Mouse (Mus musculus) MEL (cell line): ENCODE measurements at regions not wholly inside any gene's neighbourhood (a gene's known extent, or its start where the extent isn't known, plus 50 kb on each side); places are given as distances from the start of the nearest gene placed in this dataset.

ENCODE experiments used
- DNase-seq: peaks from one replicate; pipeline ENCODE4 v3.0.0; 2011; ENCODE audit warnings: low read depth, low spot score
- H3K27ac ChIP-seq: 2 replicates; pipeline ENCODE4 v1.5.1; 2012; ENCODE audit warnings: low read depth, mild to moderate bottlenecking, control low read depth, low read length, moderate library complexity; ENCODE audit not compliant: control insufficient read depth
- H3K27me3 ChIP-seq, 2 experiments: fragments of 150-350 bp in 1 of 2; sonication (generic) in 1 of 2; 2 replicates each; pipeline ENCODE4 v1.6.1; 2012; ENCODE audit warnings: low read length in 2 of 2, mild to moderate bottlenecking in 2 of 2, improper control_type of control experiment in 1 of 2, moderate library complexity in 1 of 2; ENCODE audit not compliant: insufficient read depth in 2 of 2, control insufficient read depth in 1 of 2
- H3K36me3 ChIP-seq, 2 experiments: 2 replicates each; pipeline ENCODE4 v1.6.1; 2012 to 2014; ENCODE audit warnings: low read length in 2 of 2, improper control_type of control experiment in 1 of 2, inconsistent platforms in 1 of 2, mild to moderate bottlenecking in 1 of 2; ENCODE audit not compliant: insufficient read depth in 2 of 2, control insufficient read depth in 1 of 2
- H3K4me1 ChIP-seq, 2 experiments: fragments of 150-350 bp in 1 of 2; sonication (generic) in 1 of 2; 2 replicates each; pipeline ENCODE4 v1.6.1; 2012; ENCODE audit warnings: low read length in 2 of 2, improper control_type of control experiment in 1 of 2, mild to moderate bottlenecking in 1 of 2; ENCODE audit not compliant: insufficient read depth in 2 of 2, control insufficient read depth in 1 of 2
- H3K4me3 ChIP-seq, 2 experiments: fragments of 150-350 bp in 1 of 2; sonication (generic) in 1 of 2; 2 replicates each; pipeline ENCODE4 v1.5.1; 2012; ENCODE audit warnings: low read depth in 2 of 2, low read length in 2 of 2, mild to moderate bottlenecking in 2 of 2, moderate library complexity in 2 of 2, control low read depth in 1 of 2, improper control_type of control experiment in 1 of 2; ENCODE audit not compliant: control insufficient read depth in 1 of 2, insufficient read depth in 1 of 2
- H3K79me2 ChIP-seq: 2 replicates; pipeline ENCODE4 v1.6.1; 2012; ENCODE audit warnings: mild to moderate bottlenecking, low read length, moderate library complexity; ENCODE audit not compliant: control insufficient read depth, poor library complexity, insufficient read depth
- H3K9ac ChIP-seq: 2 replicates; pipeline ENCODE4 v1.6.1; 2012; ENCODE audit warnings: low read depth, mild to moderate bottlenecking, control low read depth, low read length, moderate library complexity; ENCODE audit not compliant: control insufficient read depth, poor library complexity, severe bottlenecking
- H3K9me3 ChIP-seq: fragments of 150-350 bp; sonication (generic); replicated peaks from 2 replicates; pipeline ENCODE4 v1.6.1; 2012; ENCODE audit warnings: mild to moderate bottlenecking, low read length, improper control_type of control experiment, moderate library complexity; ENCODE audit not compliant: insufficient read depth
- BHLHE40 ChIP-seq: IDR thresholded peaks from 2 replicates; pipeline ENCODE4 v1.6.1; 2012; ENCODE audit warnings: low read depth, mild to moderate bottlenecking, inconsistent platforms, low read length, improper control_type of control experiment, borderline replicate concordance
- CHD2 ChIP-seq: IDR thresholded peaks from 2 replicates; pipeline ENCODE4 v1.6.1; 2011; ENCODE audit warnings: low read length, improper control_type of control experiment
- CTCF ChIP-seq, 3 experiments: IDR thresholded peaks in 2 of 3; conservative IDR thresholded peaks in 1 of 3; 2 replicates each; pipeline ENCODE4 v1.5.1; 2011 to 2012; ENCODE audit warnings: low read length in 3 of 3, low read depth in 2 of 3, mild to moderate bottlenecking in 2 of 3, improper control_type of control experiment in 1 of 3, inconsistent platforms in 1 of 3, mixed read lengths in 1 of 3, moderate library complexity in 1 of 3; ENCODE audit not compliant: control insufficient read depth in 1 of 3, insufficient read depth in 1 of 3, poor library complexity in 1 of 3, severe bottlenecking in 1 of 3
- E2F4 ChIP-seq: IDR thresholded peaks from 2 replicates; pipeline ENCODE4 v1.6.1; 2011; ENCODE audit warnings: low read depth, low read length, improper control_type of control experiment, borderline replicate concordance
- ELF1 ChIP-seq: IDR thresholded peaks from 2 replicates; pipeline ENCODE4 v1.6.1; 2014; ENCODE audit warnings: low read depth, mild to moderate bottlenecking, inconsistent platforms, low read length, improper control_type of control experiment, moderate library complexity
- EP300 ChIP-seq, 2 experiments: IDR thresholded peaks; 2 replicates each; pipeline ENCODE4 v1.6.1; 2011; ENCODE audit warnings: improper control_type of control experiment in 2 of 2, low read length in 2 of 2, low read depth in 1 of 2, mild to moderate bottlenecking in 1 of 2
- ETS1 ChIP-seq: IDR thresholded peaks from 2 replicates; pipeline ENCODE4 v1.6.1; 2012; ENCODE audit warnings: low read depth, mild to moderate bottlenecking, inconsistent platforms, low read length, improper control_type of control experiment, moderate library complexity
- GABPA ChIP-seq: IDR thresholded peaks from 2 replicates; pipeline ENCODE4 v1.6.1; 2012; ENCODE audit warnings: low read depth, mild to moderate bottlenecking, inconsistent platforms, low read length, improper control_type of control experiment, moderate library complexity
- GATA1 ChIP-seq: IDR thresholded peaks from 2 replicates; pipeline ENCODE4 v1.6.1; 2011; ENCODE audit warnings: low read depth, low read length, improper control_type of control experiment
- HCFC1 ChIP-seq: IDR thresholded peaks from 2 replicates; pipeline ENCODE4 v1.6.1; 2012; ENCODE audit warnings: low read depth, mild to moderate bottlenecking, inconsistent platforms, low read length, improper control_type of control experiment, moderate library complexity
- JUND ChIP-seq: IDR thresholded peaks from 2 replicates; pipeline ENCODE4 v1.6.1; 2011; ENCODE audit warnings: low read depth, mild to moderate bottlenecking, improper control_type of control experiment, low read length
- MAFK ChIP-seq: IDR thresholded peaks from 2 replicates; pipeline ENCODE4 v1.6.1; 2011; ENCODE audit warnings: low read depth, mild to moderate bottlenecking, low read length, improper control_type of control experiment, borderline replicate concordance
- MAX ChIP-seq: IDR thresholded peaks from 2 replicates; pipeline ENCODE4 v1.6.1; 2011; ENCODE audit warnings: low read length, improper control_type of control experiment
- MEF2A ChIP-seq: IDR thresholded peaks from 2 replicates; pipeline ENCODE4 v1.6.1; 2014; ENCODE audit warnings: low read depth, mild to moderate bottlenecking, inconsistent platforms, low read length, improper control_type of control experiment; ENCODE audit not compliant: poor library complexity, insufficient replicate concordance, severe bottlenecking; ENCODE audit errors: extremely low read depth
- MXI1 ChIP-seq: IDR thresholded peaks from 2 replicates; pipeline ENCODE4 v1.6.1; 2011; ENCODE audit warnings: mild to moderate bottlenecking, low read depth, low read length, improper control_type of control experiment
- MYB ChIP-seq: IDR thresholded peaks from 2 replicates; pipeline ENCODE4 v1.6.1; 2011; ENCODE audit warnings: mild to moderate bottlenecking, low read depth, low read length, improper control_type of control experiment
- MYC ChIP-seq: IDR thresholded peaks from 2 replicates; pipeline ENCODE4 v1.6.1; 2011; ENCODE audit warnings: low read depth, mild to moderate bottlenecking, low read length, improper control_type of control experiment, moderate library complexity
- NELFE ChIP-seq: IDR thresholded peaks from 2 replicates; pipeline ENCODE4 v1.6.1; 2011; ENCODE audit warnings: low read depth, low read length, improper control_type of control experiment
- NRF1 ChIP-seq: IDR thresholded peaks from 2 replicates; pipeline ENCODE4 v1.6.1; 2014; ENCODE audit warnings: low read depth, mild to moderate bottlenecking, inconsistent platforms, low read length, improper control_type of control experiment, moderate library complexity; ENCODE audit not compliant: poor library complexity, insufficient read depth, severe bottlenecking
- POLR2A ChIP-seq, 2 experiments: IDR thresholded peaks; 2 replicates each; pipeline ENCODE4 v1.6.1; 2011 to 2012; ENCODE audit warnings: low read length in 2 of 2, mild to moderate bottlenecking in 2 of 2, control low read depth in 1 of 2, improper control_type of control experiment in 1 of 2, low read depth in 1 of 2, moderate library complexity in 1 of 2; ENCODE audit not compliant: control insufficient read depth in 1 of 2, insufficient read depth in 1 of 2, poor library complexity in 1 of 2
- POLR2AphosphoS2 ChIP-seq: IDR thresholded peaks from 2 replicates; pipeline ENCODE4 v1.6.1; 2011; ENCODE audit warnings: low read length, improper control_type of control experiment
- RAD21 ChIP-seq: IDR thresholded peaks from 2 replicates; pipeline ENCODE4 v1.6.1; 2011; ENCODE audit warnings: mild to moderate bottlenecking, low read depth, low read length, improper control_type of control experiment
- RCOR1 ChIP-seq: IDR thresholded peaks from 2 replicates; pipeline ENCODE4 v1.6.1; 2012; ENCODE audit warnings: low read depth, mild to moderate bottlenecking, inconsistent platforms, low read length, improper control_type of control experiment
- SIN3A ChIP-seq: IDR thresholded peaks from 2 replicates; pipeline ENCODE4 v1.6.1; 2012; ENCODE audit warnings: low read length, improper control_type of control experiment, inconsistent platforms
- SMC3 ChIP-seq: IDR thresholded peaks from 2 replicates; pipeline ENCODE4 v1.6.1; 2011; ENCODE audit warnings: low read depth, low read length, improper control_type of control experiment
- TAL1 ChIP-seq: IDR thresholded peaks from 2 replicates; pipeline ENCODE4 v1.6.1; 2012; ENCODE audit warnings: mild to moderate bottlenecking, inconsistent platforms, low read length, moderate library complexity, mixed read lengths
- TBP ChIP-seq: IDR thresholded peaks from 2 replicates; pipeline ENCODE4 v1.8.0; 2011; ENCODE audit warnings: low read depth, low read length, improper control_type of control experiment
- TCF12 ChIP-seq: IDR thresholded peaks from 2 replicates; pipeline ENCODE4 v1.6.1; 2014; ENCODE audit warnings: low read depth, mild to moderate bottlenecking, inconsistent platforms, low read length, improper control_type of control experiment, moderate library complexity
- USF1 ChIP-seq: IDR thresholded peaks from 2 replicates; pipeline ENCODE4 v1.6.1; 2014; ENCODE audit warnings: low read depth, mild to moderate bottlenecking, inconsistent platforms, low read length, improper control_type of control experiment, moderate library complexity
- ZKSCAN1 ChIP-seq: IDR thresholded peaks from 2 replicates; pipeline ENCODE4 v1.6.1; 2012; ENCODE audit warnings: low read depth, mild to moderate bottlenecking, inconsistent platforms, low read length, improper control_type of control experiment, moderate library complexity
- ZMIZ1 ChIP-seq: IDR thresholded peaks from 2 replicates; pipeline ENCODE4 v1.6.1; 2012; ENCODE audit warnings: low read depth, mild to moderate bottlenecking, inconsistent platforms, low read length, improper control_type of control experiment, moderate library complexity
- ZNF384 ChIP-seq: IDR thresholded peaks from 2 replicates; pipeline ENCODE4 v1.6.1; 2012; ENCODE audit warnings: low read depth, mild to moderate bottlenecking, inconsistent platforms, low read length, improper control_type of control experiment

DNA sequence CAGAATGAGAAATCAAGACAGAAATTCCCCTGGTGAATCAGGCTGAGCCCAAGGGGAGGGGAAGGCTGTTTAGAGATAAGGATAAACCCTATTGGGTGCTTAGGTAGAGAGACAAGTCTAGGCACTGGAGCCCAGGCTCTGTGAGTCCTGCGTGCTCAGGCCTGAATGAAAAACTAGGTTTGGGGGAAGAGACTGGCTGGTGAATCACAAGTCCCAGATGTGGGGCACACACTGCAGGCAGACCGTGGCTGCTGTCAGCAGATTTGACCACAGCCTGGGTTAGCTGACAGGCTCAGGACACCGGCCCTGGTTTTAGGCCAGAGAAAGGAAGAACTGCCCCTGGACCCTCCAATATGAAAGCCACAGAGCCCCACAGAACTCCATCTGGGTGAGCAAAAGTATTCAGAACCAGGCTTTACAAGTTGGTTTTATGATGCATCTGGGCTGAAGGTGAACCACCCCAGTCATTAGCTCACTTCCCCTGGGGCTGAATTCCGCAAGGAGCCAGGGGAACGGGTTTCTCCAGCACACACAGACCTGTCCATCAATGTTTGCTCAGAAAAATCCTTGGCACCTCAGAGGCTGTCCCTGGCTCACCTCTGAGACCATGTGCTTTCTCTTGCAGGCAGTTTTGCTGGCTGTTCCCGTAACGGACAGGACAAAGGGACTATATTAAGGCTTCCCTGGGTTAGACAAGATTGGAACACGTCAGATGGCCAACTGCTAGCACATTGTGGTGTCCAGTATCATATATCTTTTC, 73.8 kb upstream of the Eif4g2 start:
- peak overlapping the region; percentile 73 for H3K9ac ChIP-seq
- H3K4me1 ChIP-seq, result peaks cover 5 to 15% of the 10 kb centered on the region in 2 experiments
- no peaks in the 10 kb centered on the region; the same call in 1 of the 2 replicates for H3K79me2 ChIP-seq
- H3K27me3 ChIP-seq, result no peaks in the 10 kb centered on the region
- H3K9me3 ChIP-seq, result no peaks in the 10 kb centered on the region
- peak overlapping the region; percentile 54 to 78 for H3K4me3 ChIP-seq
- peak; percentile 56 for TF ChIP-seq MAX
- no peak for TF ChIP-seq RAD21
- TF ChIP-seq MEF2A, result no peak
- TF ChIP-seq ETS1, result peak; percentile 8; the same call in 1 of the 2 replicates
- no peak for TF ChIP-seq NRF1
- no peak for TF ChIP-seq ELF1
- TF ChIP-seq TAL1, result no peak
- TF ChIP-seq GATA1, result peak; percentile 54; the same call in 1 of the 2 replicates
- peak; percentile 49 for TF ChIP-seq NELFE
- TF ChIP-seq MYC, result peak; percentile 73; the same call in 1 of the 2 replicates
- TF ChIP-seq HCFC1, result no peak
- no peak for TF ChIP-seq JUND
- no peak for TF ChIP-seq MYB
- no peak for TF ChIP-seq TBP
- TF ChIP-seq MAFK, result no peak
- TF ChIP-seq E2F4, result no peak
- TF ChIP-seq CTCF (IDR thresholded peaks at IDR 0.05 in 2 of 3, conservative IDR thresholded peaks at IDR 0.05 in 1 of 3; ENCODE audit: control insufficient read depth in 1 of 3, insufficient read depth in 1 of 3, low read depth in 2 of 3, low read length in 3 of 3, poor library complexity in 1 of 3, severe bottlenecking in 1 of 3), result no peak
- peak; percentile 4 to 5; a peak in 2 of 4 replicates for TF ChIP-seq EP300 (IDR thresholded peaks at IDR 0.05; ENCODE audit: low read depth in 1 of 2, low read length in 2 of 2)
- no peak for TF ChIP-seq ZKSCAN1
- peak; percentile 61 to 64; a peak in 3 of 4 replicates for TF ChIP-seq POLR2A (IDR thresholded peaks at IDR 0.05; ENCODE audit: control insufficient read depth in 1 of 2, insufficient read depth in 1 of 2, low read depth in 1 of 2, low read length in 2 of 2, poor library complexity in 1 of 2)
- TF ChIP-seq MXI1, result no peak; the same call in 1 of the 2 replicates
- peak; percentile 4 for TF ChIP-seq SIN3A
- TF ChIP-seq CHD2, result no peak
- TF ChIP-seq RCOR1, result peak; percentile 62
- TF ChIP-seq ZMIZ1, result no peak
- peak; percentile 34; the same call in 1 of the 2 replicates for TF ChIP-seq POLR2AphosphoS2
- no peak for TF ChIP-seq ZNF384
- no peak for TF ChIP-seq GABPA
- no peak for TF ChIP-seq SMC3
- TF ChIP-seq TCF12, result no peak
- no peak for TF ChIP-seq BHLHE40
- TF ChIP-seq USF1, result no peak
- peaks cover 0 to 11% of the 10 kb centered on the region in 2 experiments; a peak in 2 of 4 replicates for H3K36me3 ChIP-seq
- H3K27ac ChIP-seq, result peak overlapping the region; percentile 79
- DNase-seq, result peak; percentile 81
